Mouse (Mus musculus): ENCODE data around the gene St7.
"Not testable (repeated sequence)": the region's sequence is repeated elsewhere in the genome, so short reads cannot be mapped to it uniquely, and the experiment has no call there.

Gene St7

GRCm38 (mm10) chr6:17692647-17693046 lies at the start of gene St7:
St7 (plus strand) TSS chr6:17692933.
- no peak for DNase-seq

- no peak for DNase-seq
Measured at GRCm38 (mm10) chr6:17646107-17646506, 46.6 kb upstream of the St7 start.

- DNase-seq, result no peak
Measured at GRCm38 (mm10) chr6:17652132-17652531, 40.6 kb upstream of the St7 start.

GRCm38 (mm10) chr6:17655080-17655479 lies 37.7 kb upstream of the St7 start:
- no peak for DNase-seq

GRCm38 (mm10) chr6:17657308-17657707 lies 35.4 kb upstream of the St7 start:
- DNase-seq, result no peak

GRCm38 (mm10) chr6:17665348-17665747 lies 27.4 kb upstream of the St7 start:
- DNase-seq, result no peak

GRCm38 (mm10) chr6:17666024-17666423 lies 26.7 kb upstream of the St7 start:
- no peak for DNase-seq

GRCm38 (mm10) chr6:17667813-17668212 lies 24.9 kb upstream of the St7 start:
- DNase-seq, result no peak

GRCm38 (mm10) chr6:17668334-17668733 lies 24.4 kb upstream of the St7 start:
- DNase-seq, result no peak

- DNase-seq, result no peak
Measured at GRCm38 (mm10) chr6:17669826-17670225, 22.9 kb upstream of the St7 start.

GRCm38 (mm10) chr6:17675019-17675756 lies 17.5 kb upstream of the St7 start:
- peak; percentile 69 to 74 for DNase-seq

- no peak for DNase-seq
Measured at GRCm38 (mm10) chr6:17677008-17677407, 15.7 kb upstream of the St7 start.

GRCm38 (mm10) chr6:17680266-17680925 lies 12.3 kb upstream of the St7 start:
- DNase-seq, result no peak

GRCm38 (mm10) chr6:17681810-17682209 lies 10.9 kb upstream of the St7 start:
- no peak for DNase-seq

GRCm38 (mm10) chr6:17688676-17689075 lies 4.1 kb upstream of the St7 start:
- peak in 1 of 2 experiments; percentile 14 for DNase-seq

GRCm38 (mm10) chr6:17693726-17694549 lies 1.2 kb downstream of the St7 start:
- peak; percentile 59 to 69 for DNase-seq

GRCm38 (mm10) chr6:17694550-17694951 lies 1.8 kb downstream of the St7 start:
- peak; percentile 67 to 70 for DNase-seq

- DNase-seq, result peak; percentile 28 to 49
Measured at GRCm38 (mm10) chr6:17696321-17696734, 3.6 kb downstream of the St7 start.

GRCm38 (mm10) chr6:17700936-17701612 lies 8.3 kb downstream of the St7 start:
- DNase-seq, result no peak

- DNase-seq, result not testable (repeated sequence)
Measured at GRCm38 (mm10) chr6:17704038-17704437, 11.3 kb downstream of the St7 start.

GRCm38 (mm10) chr6:17705973-17706372 lies 13.2 kb downstream of the St7 start:
- DNase-seq, result no peak

- no peak for DNase-seq
Measured at GRCm38 (mm10) chr6:17718978-17719377, 26.2 kb downstream of the St7 start.

- DNase-seq, result no peak
Measured at GRCm38 (mm10) chr6:17719423-17719822, 26.7 kb downstream of the St7 start.

Data from B cell, adult 2 months (primary cell).